Mouse (Mus musculus) heart, embryonic 14.5 days (tissue): ENCODE results near the gene Cd300lg. TPM values are rescaled to one million over a fixed set of nuclear protein-coding genes. Genes with fewer than 3 reads are reported as not detected.

Experiments
- ATAC-seq: fragments of 200-750 bp; cut with Nextera tagmentation; 2 replicates; pipeline ENCODE4 v1.8.0; 2017; ENCODE audit warnings: low read depth, moderate TSS enrichment; ENCODE audit not compliant: insufficient number of reproducible peaks, insufficient read depth, low FRiP score
- H3K27ac ChIP-seq, 2 experiments: fragments of 200-500 bp in 1 of 2; fragments of 300-500 bp in 1 of 2; sonication (generic) in 1 of 2; replicated peaks in 1 of 2; 2 replicates each; pipeline ENCODE4 v1.5.1; 2012 to 2014; ENCODE audit warnings: low read depth in 2 of 2, low read length in 2 of 2, control low read depth in 1 of 2, mild to moderate bottlenecking in 1 of 2, mixed read lengths in 1 of 2; ENCODE audit not compliant: control insufficient read depth in 1 of 2, insufficient read depth in 1 of 2
- H3K27me3 ChIP-seq: fragments of 300-500 bp; sonication (generic); 2 replicates; pipeline ENCODE4 v1.6.1; 2014; ENCODE audit warnings: mild to moderate bottlenecking, low read length, control low read depth; ENCODE audit not compliant: control insufficient read depth, insufficient read depth
- H3K36me3 ChIP-seq: fragments of 300-500 bp; sonication (generic); 2 replicates; pipeline ENCODE4 v1.6.1; 2014; ENCODE audit warnings: mild to moderate bottlenecking, control low read depth, low read length, mixed read lengths; ENCODE audit not compliant: control insufficient read depth, insufficient read depth
- H3K4me1 ChIP-seq, 2 experiments: fragments of 200-500 bp in 1 of 2; fragments of 300-500 bp in 1 of 2; sonication (generic) in 1 of 2; 2 replicates each; pipeline ENCODE4 v1.6.1; 2012 to 2014; ENCODE audit warnings: low read length in 2 of 2, control low read depth in 1 of 2, mixed read lengths in 1 of 2; ENCODE audit not compliant: control insufficient read depth in 2 of 2, insufficient read depth in 2 of 2
- H3K4me2 ChIP-seq: fragments of 300-500 bp; sonication (generic); 2 replicates; pipeline ENCODE4 v1.6.1; 2014; ENCODE audit warnings: mild to moderate bottlenecking, low read length
- H3K4me3 ChIP-seq, 2 experiments: fragments of 200-500 bp in 1 of 2; fragments of 300-500 bp in 1 of 2; sonication (generic) in 1 of 2; 2 replicates each; pipeline ENCODE4 v1.5.1; 2012 to 2014; ENCODE audit warnings: low read length in 2 of 2, mild to moderate bottlenecking in 2 of 2, control low read depth in 1 of 2, low read depth in 1 of 2, moderate library complexity in 1 of 2; ENCODE audit not compliant: control insufficient read depth in 1 of 2, insufficient read depth in 1 of 2
- H3K9ac ChIP-seq: fragments of 300-500 bp; sonication (generic); 2 replicates; pipeline ENCODE4 v1.6.1; 2014; ENCODE audit warnings: mild to moderate bottlenecking, low read length
- H3K9me3 ChIP-seq: fragments of 300-500 bp; sonication (generic); 2 replicates; pipeline ENCODE4 v1.6.1; 2016; ENCODE audit warnings: low read length, control low read depth; ENCODE audit not compliant: control insufficient read depth
- WGBS: fragments of 180-500 bp; shearing (Covaris S2); extraction: QIAGEN DNeasy Blood & Tissue Kit; methylation state at CpG from one replicate; pipeline ENCODE4 v1.1.7; 2014; 5-methylcytosine and 5-hydroxymethylcytosine counted together
- polyA plus RNA-seq: library from polyadenylated mRNA; unstranded; fragments of >200 nt; fragmentation: Nextera tagmentation; extraction: Ambion mirVana; gene quantifications from 2 replicates; pipeline ENCODE4 v1.2.1, GENCODE M21; 2014

Cd300lg gene
- polyA plus RNA-seq, 1 experiment from 2014 or later: 4.8 TPM

DNA sequence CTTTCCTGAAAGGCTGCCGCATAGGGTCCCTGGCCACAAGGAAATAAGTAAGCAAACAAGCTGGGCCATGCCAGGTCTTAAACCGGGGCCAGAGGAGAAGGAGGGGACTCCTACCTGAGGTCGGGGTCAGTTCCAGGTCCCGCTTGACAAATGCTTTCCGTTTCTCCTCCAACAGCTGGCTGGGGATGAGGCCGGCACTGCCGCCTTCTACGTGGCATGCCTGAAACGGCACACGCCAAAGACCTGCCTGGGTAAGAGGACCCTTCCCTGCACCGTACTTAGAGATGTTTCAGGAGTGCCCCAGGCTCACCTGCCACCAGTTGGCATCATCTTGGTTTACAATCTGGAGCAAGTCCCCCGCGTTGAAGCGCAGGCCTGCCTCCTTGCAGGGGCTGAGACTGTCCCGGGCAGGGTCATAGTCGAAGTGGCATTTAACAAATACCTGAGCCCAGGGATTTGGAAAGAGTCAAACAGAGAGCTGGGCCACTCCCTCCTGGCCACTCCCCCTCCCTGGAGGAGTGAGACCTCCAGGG is 20.7 kb downstream of the Cd300lg start:
- WGBS: 47% methylated on average over 16 of the region's 16 CpGs
- peaks cover 0 to 4% of the 10 kb centered on the region in 2 experiments; a peak in 1 of 4 replicates for H3K4me1 ChIP-seq
- no peak for ATAC-seq
- no peak overlapping the region for H3K9ac ChIP-seq
- H3K9me3 ChIP-seq: no peaks in the 10 kb centered on the region
- H3K27me3 ChIP-seq: peaks cover 6% of the 10 kb centered on the region; the same call in 1 of the 2 replicates
- peaks cover 22% of the 10 kb centered on the region for H3K36me3 ChIP-seq
- no peak overlapping the region for H3K4me3 ChIP-seq
- no peak overlapping the region for H3K4me2 ChIP-seq
- H3K27ac ChIP-seq: no peak overlapping the region

- WGBS: 81% methylated on average over 13 of the region's 13 CpGs
- Histone ChIP-seq H3K4me1 (peaks cover 0 to 4% of the 10 kb centered on the region in 2 experiments; a peak in 1 of 4 replicates), H3K9me3 (no peaks in the 10 kb centered on the region), H3K36me3 (peaks cover 22% of the 10 kb centered on the region), H3K4me2 (no peak overlapping the region), H3K27me3 (peaks cover 6% of the 10 kb centered on the region; the same call in 1 of the 2 replicates), H3K4me3 (no peak overlapping the region), H3K9ac (no peak overlapping the region), H3K27ac (no peak overlapping the region)
- ATAC-seq: no peak
Observed at GRCm38 (mm10) chr11:102063076-102063475, 21.8 kb downstream of the Cd300lg start.

- no peak overlapping the region for H3K27ac ChIP-seq
- no peak overlapping the region for H3K9ac ChIP-seq
- peaks cover 0 to 10% of the 10 kb centered on the region in 2 experiments; a peak in 2 of 4 replicates for H3K4me1 ChIP-seq
- no peak overlapping the region for H3K4me2 ChIP-seq
- no peaks in the 10 kb centered on the region for H3K9me3 ChIP-seq
- ATAC-seq: no peak
- no peaks in the 10 kb centered on the region for H3K27me3 ChIP-seq
- 52% methylated on average over 2 of the region's 2 CpGs for WGBS
- H3K36me3 ChIP-seq: no peaks in the 10 kb centered on the region
- H3K4me3 ChIP-seq: no peak overlapping the region
Observed at GRCm38 (mm10) chr11:102068969-102069368, 27.7 kb downstream of the Cd300lg start.

GRCm38 (mm10) chr11:102069633-102070032 is 28.3 kb downstream of the Cd300lg start:
- no peak for ATAC-seq
- Histone ChIP-seq H3K27ac (no peak overlapping the region), H3K4me1 (peaks cover 0 to 10% of the 10 kb centered on the region in 2 experiments; a peak in 2 of 4 replicates), H3K4me3 (no peak overlapping the region), H3K9me3 (no peaks in the 10 kb centered on the region), H3K9ac (no peak overlapping the region), H3K36me3 (0 out of 2 replicates have a peak, but pooled peaks cover 4% of the 10 kb centered on the region), H3K27me3 (no peaks in the 10 kb centered on the region), H3K4me2 (no peak overlapping the region)
- 64% methylated on average over 11 of the region's 11 CpGs for WGBS

GRCm38 (mm10) chr11:102070426-102070825 is 29.1 kb downstream of the Cd300lg start:
- Histone ChIP-seq H3K9ac (peak overlapping the region; percentile 27; the same call in 1 of the 2 replicates), H3K27ac (no peak overlapping the region), H3K4me1 (peaks cover 0 to 10% of the 10 kb centered on the region in 2 experiments; a peak in 2 of 4 replicates), H3K36me3 (0 out of 2 replicates have a peak, but pooled peaks cover 4% of the 10 kb centered on the region), H3K27me3 (no peaks in the 10 kb centered on the region), H3K9me3 (no peaks in the 10 kb centered on the region), H3K4me3 (peak overlapping the region in 1 of 2 experiments; percentile 17; a peak in 2 of 4 replicates), H3K4me2 (peak overlapping the region; percentile 55)
- peak; percentile 64; the same call in 1 of the 2 replicates for ATAC-seq
- WGBS: 0% methylated on average over 13 of the region's 13 CpGs

GRCm38 (mm10) chr11:102072729-102073128 is 31.4 kb downstream of the Cd300lg start:
- ATAC-seq: no peak
- 80% methylated on average over 5 of the region's 5 CpGs for WGBS
- Histone ChIP-seq H3K9ac (no peak overlapping the region), H3K4me2 (no peak overlapping the region), H3K36me3 (0 out of 2 replicates have a peak, but pooled peaks cover 8% of the 10 kb centered on the region), H3K9me3 (no peaks in the 10 kb centered on the region), H3K27me3 (no peaks in the 10 kb centered on the region), H3K4me3 (no peak overlapping the region), H3K27ac (no peak overlapping the region), H3K4me1 (peaks cover 0 to 10% of the 10 kb centered on the region in 2 experiments; a peak in 2 of 4 replicates)

GRCm38 (mm10) chr11:102073722-102074121 is 32.4 kb downstream of the Cd300lg start:
- no peak overlapping the region for H3K4me3 ChIP-seq
- ATAC-seq: no peak

More at GRCm38 (mm10) chr11:102073722-102074121, 32.4 kb downstream of the Cd300lg start:
- WGBS: 81% methylated on average over 14 of the region's 14 CpGs
- Histone ChIP-seq H3K4me1 (peaks cover 0 to 10% of the 10 kb centered on the region in 2 experiments; a peak in 2 of 4 replicates), H3K27me3 (no peaks in the 10 kb centered on the region), H3K4me2 (no peak overlapping the region), H3K9ac (no peak overlapping the region), H3K27ac (no peak overlapping the region), H3K9me3 (no peaks in the 10 kb centered on the region), H3K36me3 (peaks cover 15% of the 10 kb centered on the region; the same call in 1 of the 2 replicates)
